10 mouse cellular contexts compared by ENCODE assay signal in the genomic region with DNA sequence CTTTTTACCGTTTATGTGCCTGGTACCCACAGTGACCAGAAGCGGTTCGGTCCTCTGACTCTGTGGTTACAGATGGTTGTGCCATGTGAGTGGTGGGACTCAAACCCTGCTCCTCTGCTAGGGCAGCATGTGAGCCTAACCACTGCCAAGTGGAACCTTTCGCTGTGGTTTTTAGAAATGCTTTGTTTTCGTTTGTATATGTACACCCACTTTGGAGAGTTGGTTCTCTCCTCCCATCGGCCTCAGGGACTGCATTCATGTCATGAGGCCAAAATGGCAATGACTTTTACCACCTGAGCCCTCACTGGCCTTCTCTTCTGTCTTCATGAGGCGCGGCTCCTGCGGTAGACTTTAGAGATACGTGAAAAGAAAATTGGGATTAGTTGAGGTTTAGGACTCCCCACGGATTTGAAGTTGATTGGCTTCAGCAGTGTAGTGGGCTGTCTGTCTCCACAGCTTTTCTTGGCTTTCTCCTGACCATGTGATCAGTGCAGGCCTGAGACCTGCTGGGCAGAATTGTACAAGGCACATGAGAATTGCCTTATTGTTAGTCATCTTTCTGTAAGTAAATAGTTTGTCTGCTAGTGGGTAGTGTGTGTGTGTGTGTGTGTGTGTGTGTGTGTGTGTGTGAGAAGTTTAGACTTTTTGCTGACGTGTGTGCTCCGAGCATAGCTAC.
A peak's percentile ranks its signal among the peaks of the same experiment; 100 is the strongest.
DNase-seq lines count a peak whose midpoint lies in the region; ATAC-seq and TF ChIP-seq lines count a peak whose summit lies in the region.
"Had no signal": no experiment of that assay in that cellular context is flagged by ENCODE, and none has a peak within 500 bp of the region (broad histone marks: within the 10 kb centered on the region; RNA-seq: fewer than 3 reads in every experiment).

No protein-coding gene starts in this region.

- peaks cover 62% of the 10 kb centered on the region for H3K4me1 ChIP-seq in forebrain, embryonic 10.5 days
- no peaks in the 10 kb centered on the region for H3K4me1 ChIP-seq in forebrain, postnatal 0 days (ENCODE audit: insufficient read depth)
- H3K4me1 ChIP-seq in lung, embryonic 16.5 days (replicated peaks; ENCODE audit: control insufficient read depth, insufficient read depth, low read length): peaks cover 8% of the 10 kb centered on the region
- H3K4me1 ChIP-seq in forebrain, embryonic 13.5 days: peaks cover 21% of the 10 kb centered on the region
- peaks cover 5% of the 10 kb centered on the region; the same call in 1 of the 2 replicates for H3K4me1 ChIP-seq in neural tube, embryonic 14.5 days (ENCODE audit: control insufficient read depth, insufficient read depth, low read length)

- no peak overlapping the region for H3K4me2 ChIP-seq in forebrain, postnatal 0 days (ENCODE audit: low read depth)
- H3K4me2 ChIP-seq in lung, embryonic 16.5 days (ENCODE audit: low read depth, low read length): no peak overlapping the region
- H3K4me2 ChIP-seq in forebrain, embryonic 13.5 days: no peak overlapping the region
- no peak overlapping the region for H3K4me2 ChIP-seq in neural tube, embryonic 14.5 days (ENCODE audit: low read depth, low read length)

- H3K4me3 ChIP-seq in forebrain, embryonic 10.5 days: no peak overlapping the region
- H3K4me3 ChIP-seq in forebrain, postnatal 0 days (ENCODE audit: low read depth, low read length): no peak overlapping the region
- H3K4me3 ChIP-seq in lung, embryonic 16.5 days (ENCODE audit: low read length): no peak overlapping the region
- no peak overlapping the region for H3K4me3 ChIP-seq in forebrain, embryonic 13.5 days
- no peak overlapping the region for H3K4me3 ChIP-seq in neural tube, embryonic 14.5 days (ENCODE audit: low read depth, low read length)

- DNase-seq in forebrain, embryonic 10.5 days (ENCODE audit: extremely low spot score, low spot score): no peak
- no peak for DNase-seq in forebrain, postnatal 0 days
- no peak for DNase-seq in lung, postnatal 4 days
- DNase-seq in frontal cortex, adult 2 months (ENCODE audit: extremely low spot score in 1 of 2, low spot score in 1 of 2): no peak
- no peak for DNase-seq in frontal cortex, postnatal 25 days (ENCODE audit: low spot score in 2 of 2)
- DNase-seq: gastrocnemius, postnatal 25 days; heart, postnatal 4 days had no signal

- H3K36me3 ChIP-seq in forebrain, embryonic 10.5 days (replicated peaks): no peaks in the 10 kb centered on the region
- no peaks in the 10 kb centered on the region for H3K36me3 ChIP-seq in forebrain, postnatal 0 days (ENCODE audit: insufficient read depth)
- no peaks in the 10 kb centered on the region for H3K36me3 ChIP-seq in lung, embryonic 16.5 days (ENCODE audit: control insufficient read depth, insufficient read depth, low read length)
- H3K36me3 ChIP-seq in forebrain, embryonic 13.5 days (ENCODE audit: poor library complexity, severe bottlenecking): no peaks in the 10 kb centered on the region
- no peaks in the 10 kb centered on the region for H3K36me3 ChIP-seq in neural tube, embryonic 14.5 days (ENCODE audit: control insufficient read depth, insufficient read depth, low read length)

- no peak for TF ChIP-seq CTCF in forebrain, postnatal 0 days (IDR thresholded peaks at IDR 0.05; ENCODE audit: low read depth)

- H3K9ac ChIP-seq in forebrain, postnatal 0 days: no peak overlapping the region
- no peak overlapping the region for H3K9ac ChIP-seq in lung, embryonic 16.5 days (ENCODE audit: low read length)
- H3K9ac ChIP-seq in forebrain, embryonic 13.5 days: no peak overlapping the region
- no peak overlapping the region for H3K9ac ChIP-seq in neural tube, embryonic 14.5 days (replicated peaks; ENCODE audit: low read depth, low read length)

- 71% methylated on average over 13 of the region's 13 CpGs for WGBS in forebrain, embryonic 10.5 days
- 65% methylated on average over 13 of the region's 13 CpGs for WGBS in forebrain, postnatal 0 days
- 80% methylated on average over 13 of the region's 13 CpGs for WGBS in lung, embryonic 16.5 days
- WGBS in forebrain, embryonic 13.5 days: 65% methylated on average over 13 of the region's 13 CpGs
- 64% methylated on average over 13 of the region's 13 CpGs for WGBS in neural tube, embryonic 14.5 days

- 0 out of 2 replicates have a peak overlapping the region, but pooled peaks have one; percentile 25 for H3K27ac ChIP-seq in forebrain, embryonic 10.5 days
- H3K27ac ChIP-seq in forebrain, postnatal 0 days (ENCODE audit: low read depth, low read length): no peak overlapping the region
- H3K27ac ChIP-seq in lung, embryonic 16.5 days (ENCODE audit: low read length): peak overlapping the region; percentile 7; the same call in 1 of the 2 replicates
- H3K27ac ChIP-seq in forebrain, embryonic 13.5 days: no peak overlapping the region
- H3K27ac ChIP-seq in neural tube, embryonic 14.5 days (ENCODE audit: low read depth, low read length): no peak overlapping the region

- H3K9me3 ChIP-seq in forebrain, embryonic 10.5 days: no peaks in the 10 kb centered on the region
- H3K9me3 ChIP-seq in forebrain, postnatal 0 days (ENCODE audit: low read length): no peaks in the 10 kb centered on the region
- H3K9me3 ChIP-seq in lung, embryonic 16.5 days (ENCODE audit: control insufficient read depth, low read length): no peaks in the 10 kb centered on the region
- no peaks in the 10 kb centered on the region for H3K9me3 ChIP-seq in forebrain, embryonic 13.5 days (replicated peaks)
- no peaks in the 10 kb centered on the region for H3K9me3 ChIP-seq in neural tube, embryonic 14.5 days (ENCODE audit: control insufficient read depth, low read length)

- H3K27me3 ChIP-seq in forebrain, embryonic 10.5 days (ENCODE audit: poor library complexity, severe bottlenecking): no peaks in the 10 kb centered on the region
- H3K27me3 ChIP-seq in forebrain, postnatal 0 days (ENCODE audit: insufficient read depth, low read length): no peaks in the 10 kb centered on the region
- H3K27me3 ChIP-seq in lung, embryonic 16.5 days (ENCODE audit: control insufficient read depth, insufficient read depth, low read depth, low read length): no peaks in the 10 kb centered on the region
- no peaks in the 10 kb centered on the region for H3K27me3 ChIP-seq in forebrain, embryonic 13.5 days
- H3K27me3 ChIP-seq in neural tube, embryonic 14.5 days (ENCODE audit: control insufficient read depth, insufficient read depth, low read length): no peaks in the 10 kb centered on the region

- ATAC-seq in forebrain, postnatal 0 days: no peak
- 0 out of 2 replicates have a peak, but pooled peaks have one; percentile 16 for ATAC-seq in lung, embryonic 16.5 days (ENCODE audit: low read depth)
- peak; percentile 44; the same call in 1 of the 2 replicates for ATAC-seq in forebrain, embryonic 13.5 days
- peak; percentile 50; the same call in 1 of the 2 replicates for ATAC-seq in neural tube, embryonic 14.5 days (ENCODE audit: low read depth)

Comparison
In these comparisons a context has a peak if more than half of its experiments do, and no peak if none do; other contexts are left out.
1. H3K27ac ChIP-seq: peak in forebrain, embryonic 10.5 days (single experiment) and lung, embryonic 16.5 days (single experiment); none in forebrain, postnatal 0 days (single experiment), forebrain, embryonic 13.5 days (single experiment) and neural tube, embryonic 14.5 days (single experiment).